Mouse (Mus musculus): ENCODE data around the gene Lamb1.

Gene Lamb1

DNA sequence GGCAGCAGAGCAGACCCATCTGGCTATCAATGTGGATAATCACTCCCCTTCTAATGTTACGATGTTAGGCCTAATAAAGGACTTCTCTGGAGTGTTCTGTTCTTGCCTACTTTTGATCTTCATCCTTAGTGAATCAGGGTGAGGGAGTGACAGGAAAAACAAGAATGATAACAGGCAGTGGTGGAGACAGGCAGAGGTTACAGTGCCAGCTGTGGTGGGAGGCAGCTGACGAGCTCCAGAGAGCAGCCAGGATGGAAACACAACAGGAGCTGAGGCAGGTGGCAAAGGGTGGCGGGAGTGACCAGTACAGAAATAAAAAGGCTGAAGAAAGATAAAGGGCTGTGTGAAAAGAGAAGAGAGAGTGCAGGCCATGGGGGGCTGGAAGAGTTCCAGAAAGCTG is 101.4 kb downstream of the Lamb1 start:
- no peak for TF ChIP-seq GATA4 (IDR thresholded peaks at IDR 0.05; ENCODE audit: insufficient replicate concordance, low read length)

DNA sequence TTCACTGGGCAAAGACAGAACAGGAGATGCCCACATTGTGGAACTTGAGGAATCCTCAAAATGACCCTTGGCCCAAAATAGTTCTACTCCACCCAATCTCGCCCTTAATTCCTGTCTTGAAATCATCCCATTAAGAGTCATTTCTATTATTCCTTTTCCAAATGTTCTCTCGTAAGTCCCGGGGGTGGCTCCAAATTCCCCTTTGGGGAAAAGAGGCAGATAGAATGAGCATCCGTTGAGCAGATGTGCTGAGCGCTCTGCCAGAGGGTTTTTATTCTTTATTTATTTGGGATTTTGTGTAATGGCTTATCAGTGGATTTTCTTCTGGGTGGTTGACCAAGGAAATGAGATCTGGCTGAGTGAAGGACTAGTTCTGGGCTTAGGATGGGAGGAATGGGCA is 102.7 kb downstream of the Lamb1 start:
- TF ChIP-seq GATA4 (IDR thresholded peaks at IDR 0.05; ENCODE audit: insufficient replicate concordance, low read length): no peak

DNA sequence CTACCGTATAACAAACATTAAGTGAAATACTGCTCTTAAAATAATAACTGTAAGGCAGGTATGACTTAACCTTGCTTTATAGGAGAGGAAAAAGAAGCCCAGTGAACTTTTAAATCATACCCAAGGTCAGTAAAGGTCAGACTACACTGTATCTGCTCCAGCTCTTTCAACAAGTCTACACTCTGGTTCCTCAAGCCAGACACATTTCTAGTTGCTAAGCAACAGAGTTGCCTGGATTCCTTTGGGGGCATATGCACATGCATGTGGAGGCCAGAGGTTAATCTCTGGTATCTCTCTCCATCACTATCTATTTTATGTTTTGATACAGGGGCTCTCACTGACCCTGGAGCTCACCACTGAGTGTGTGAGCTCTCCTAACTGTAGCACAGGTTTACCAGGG is 104.1 kb downstream of the Lamb1 start:
- no peak for TF ChIP-seq GATA4 (IDR thresholded peaks at IDR 0.05; ENCODE audit: insufficient replicate concordance, low read length)

DNA sequence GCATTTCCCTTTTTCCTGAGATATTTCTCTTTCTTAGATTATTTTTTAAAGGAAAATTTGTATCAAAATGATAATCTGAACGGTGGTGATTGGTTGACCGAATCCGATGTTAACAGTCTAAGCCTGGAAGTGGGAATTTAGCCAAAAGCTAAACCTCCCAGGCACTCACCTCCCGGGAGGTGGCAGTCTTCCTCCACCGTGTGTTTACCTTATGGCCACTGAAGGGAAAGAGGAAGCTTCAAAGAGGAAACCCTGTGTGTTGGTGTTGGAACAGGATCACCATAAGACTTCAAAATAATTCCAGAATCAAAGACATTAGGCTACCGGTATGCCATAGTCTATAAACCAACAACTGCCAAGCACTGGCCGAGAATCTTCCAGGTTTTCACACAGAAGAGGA is 104.6 kb downstream of the Lamb1 start:
- no peak for TF ChIP-seq GATA4 (IDR thresholded peaks at IDR 0.05; ENCODE audit: insufficient replicate concordance, low read length)

DNA sequence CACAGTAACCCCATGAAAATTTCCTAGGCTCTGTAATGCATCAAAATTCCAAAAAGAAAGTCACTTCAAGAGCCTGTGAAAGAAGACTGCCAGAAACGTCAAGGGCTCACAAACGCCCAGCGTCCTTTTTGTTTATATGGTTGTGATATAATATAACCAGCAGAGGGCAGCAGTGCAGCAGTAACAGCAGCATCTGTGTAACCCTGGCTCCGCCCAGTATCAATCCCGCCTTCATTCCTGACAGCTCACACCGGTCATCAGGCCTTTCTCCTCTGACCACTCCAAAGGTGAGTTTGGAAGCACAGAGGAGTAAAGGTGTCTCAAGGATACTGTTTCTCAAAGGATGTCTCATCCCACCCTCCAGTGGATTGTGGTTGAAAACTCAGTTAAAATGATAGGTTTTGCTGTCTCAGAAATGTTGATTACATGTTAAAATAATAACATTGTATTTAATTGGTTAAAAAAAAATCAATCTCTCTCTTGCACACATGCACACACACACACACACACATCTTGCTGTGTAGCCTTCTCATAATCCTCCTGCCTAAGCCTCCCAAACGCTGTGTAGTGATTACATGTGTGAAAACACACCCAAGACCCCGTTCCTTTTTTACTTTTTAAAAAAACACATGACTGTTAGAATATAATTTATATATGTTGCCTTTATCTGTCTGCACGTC is 109.7 kb downstream of the Lamb1 start:
- TF ChIP-seq GATA4 (IDR thresholded peaks at IDR 0.05; ENCODE audit: insufficient replicate concordance, low read length): no peak

DNA sequence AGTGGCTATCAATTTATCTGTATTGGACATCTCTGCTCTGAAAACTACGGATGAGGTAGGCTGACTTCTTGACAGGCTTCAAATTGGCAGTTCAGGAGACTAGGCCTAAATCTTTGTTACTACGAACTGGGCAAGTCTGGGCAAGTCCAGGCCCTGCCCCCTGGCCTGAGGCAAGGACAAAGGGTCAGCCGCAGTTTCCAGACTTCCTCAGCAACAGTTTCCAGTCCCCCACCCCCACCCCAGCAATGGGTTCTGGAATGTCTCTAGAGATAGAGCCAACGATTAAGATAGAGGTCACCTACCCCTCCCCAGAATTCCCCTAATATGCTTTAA is 110.2 kb downstream of the Lamb1 start:
- TF ChIP-seq GATA4 (IDR thresholded peaks at IDR 0.05; ENCODE audit: insufficient replicate concordance, low read length): no peak

DNA sequence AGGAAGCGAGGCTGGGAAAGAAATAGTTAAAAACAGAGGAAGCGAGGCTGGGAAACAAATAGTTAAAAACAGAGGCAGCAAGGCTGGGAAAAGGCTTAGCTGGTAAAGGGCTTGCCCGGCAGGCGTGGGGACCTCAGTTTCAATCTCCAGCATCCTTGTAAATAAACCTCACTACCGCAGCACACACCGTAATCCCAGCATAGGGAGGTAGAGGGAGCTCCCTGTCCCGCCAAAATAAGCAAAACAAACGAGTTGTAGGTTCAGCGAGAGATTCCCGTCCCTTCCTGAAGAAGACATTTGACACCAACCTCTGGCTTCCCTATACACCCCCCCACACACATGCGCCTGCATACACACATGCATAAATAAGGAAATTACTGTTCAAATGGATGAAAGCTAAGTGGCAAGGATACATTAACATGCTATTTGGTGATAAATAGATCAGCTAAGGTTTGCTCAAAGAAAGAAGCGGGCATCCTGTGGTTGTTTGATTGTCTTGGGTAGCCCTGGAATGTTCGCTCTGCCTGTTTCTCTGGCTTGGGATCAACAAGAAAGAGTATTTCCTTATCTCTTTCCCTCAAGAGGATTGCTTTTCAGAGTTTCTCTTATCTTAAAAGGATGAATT is 111.4 kb downstream of the Lamb1 start:
- TF ChIP-seq GATA4 (IDR thresholded peaks at IDR 0.05; ENCODE audit: insufficient replicate concordance, low read length): no peak

DNA sequence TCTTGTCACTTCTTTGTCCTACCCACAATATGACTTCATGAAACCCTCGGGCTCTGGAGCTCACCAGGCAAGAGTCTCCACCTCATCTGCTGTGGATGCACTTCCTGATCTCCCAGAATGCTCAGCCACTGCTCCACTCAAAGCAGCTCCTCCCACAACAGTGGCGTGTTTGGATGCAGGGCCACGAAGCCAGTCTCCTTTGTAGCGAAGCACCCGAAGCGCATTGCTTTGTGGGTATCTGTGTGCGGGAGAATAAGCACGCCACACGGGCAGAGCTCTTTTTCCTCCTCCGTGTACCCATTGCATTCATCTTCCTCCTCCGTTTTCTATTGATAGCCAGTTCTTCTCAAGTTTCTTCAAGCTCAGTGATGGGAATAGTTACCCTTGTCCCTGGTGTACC is 112.2 kb downstream of the Lamb1 start:
- TF ChIP-seq GATA4 (IDR thresholded peaks at IDR 0.05; ENCODE audit: insufficient replicate concordance, low read length): no peak

Measured in liver, adult (tissue).